Mouse (Mus musculus) limb, embryonic 14.5 days (tissue): ENCODE measurements around the gene Rab42. TPM values are rescaled to one million over a fixed set of nuclear protein-coding genes. Genes with fewer than 3 reads are reported as not detected.

Source experiments
- ATAC-seq: fragments of 200-750 bp; cut with Nextera tagmentation; 2 replicates; pipeline ENCODE4 v1.8.0; 2017; ENCODE audit warnings: low read depth, moderate number of reproducible peaks, moderate TSS enrichment; ENCODE audit not compliant: low FRiP score
- DNase-seq: peaks from one replicate; pipeline ENCODE4 v3.0.0-alpha.2; 2015; ENCODE audit warnings: low spot score
- H3K27ac ChIP-seq: fragments of 300-500 bp; sonication (generic); replicated peaks from 2 replicates; pipeline ENCODE4 v1.5.1; 2014; ENCODE audit warnings: low read depth, mild to moderate bottlenecking, low read length, moderate library complexity, mixed read lengths
- H3K27me3 ChIP-seq: fragments of 300-500 bp; sonication (generic); 2 replicates; pipeline ENCODE4 v1.6.1; 2014; ENCODE audit warnings: low read length, mixed read lengths; ENCODE audit not compliant: control insufficient read depth, insufficient read depth
- H3K36me3 ChIP-seq: fragments of 300-500 bp; sonication (generic); 2 replicates; pipeline ENCODE4 v1.6.1; 2014; ENCODE audit warnings: mild to moderate bottlenecking, low read length, moderate library complexity, mixed read lengths; ENCODE audit not compliant: control insufficient read depth, insufficient read depth
- H3K4me1 ChIP-seq: fragments of 300-500 bp; sonication (generic); 2 replicates; pipeline ENCODE4 v1.6.1; 2014; ENCODE audit warnings: antibody characterized with exemption, low read length, mixed read lengths; ENCODE audit not compliant: control insufficient read depth, insufficient read depth
- H3K4me2 ChIP-seq: fragments of 300-500 bp; sonication (generic); replicated peaks from 2 replicates; pipeline ENCODE4 v1.6.1; 2014; ENCODE audit warnings: low read depth, mild to moderate bottlenecking, low read length, moderate library complexity; ENCODE audit not compliant: severe bottlenecking
- H3K4me3 ChIP-seq: fragments of 300-500 bp; sonication (generic); replicated peaks from 2 replicates; pipeline ENCODE4 v1.5.1; 2014; ENCODE audit warnings: low read length
- H3K9ac ChIP-seq: fragments of 300-500 bp; sonication (generic); 2 replicates; pipeline ENCODE4 v1.6.1; 2014; ENCODE audit warnings: mild to moderate bottlenecking, low read depth, low read length, moderate library complexity; ENCODE audit not compliant: severe bottlenecking
- H3K9me3 ChIP-seq: fragments of 300-500 bp; sonication (generic); 2 replicates; pipeline ENCODE4 v1.6.1; 2016; ENCODE audit warnings: low read length; ENCODE audit not compliant: control insufficient read depth
- POLR2A ChIP-seq: fragments of 200-500 bp; IDR thresholded peaks from 2 replicates; pipeline ENCODE4 v1.8.0; 2012; ENCODE audit warnings: inconsistent platforms, mild to moderate bottlenecking, moderate library complexity, borderline replicate concordance; ENCODE audit not compliant: insufficient read depth, insufficient read length; ENCODE audit errors: extremely low read depth
- WGBS: fragments of 180-500 bp; shearing (Covaris S2); extraction: QIAGEN DNeasy Blood & Tissue Kit; methylation state at CpG from one replicate; pipeline ENCODE4 v1.1.7; 2014; 5-methylcytosine and 5-hydroxymethylcytosine counted together
- polyA plus RNA-seq, 2 experiments: library from polyadenylated mRNA; depleted of rRNA in 1 of 2; stranded (reverse) in 1 of 2; unstranded in 1 of 2; fragments of >200 nt; fragmentation: Nextera tagmentation in 1 of 2; extraction: Ambion mirVana in 1 of 2; gene quantifications; 2 replicates each; pipeline versions ENCODE4 v1.2.1 to v1.2.3; 2012 to 2014

Gene Rab42
- polyA plus RNA-seq, 2 experiments, result 1.2 to 2.0 TPM

- no peak for TF ChIP-seq POLR2A
- DNase-seq (no peak), ATAC-seq (no peak)
- H3K9me3 ChIP-seq, result no peaks in the 10 kb centered on the region
- H3K27me3 ChIP-seq, result no peaks in the 10 kb centered on the region
- no peak overlapping the region for H3K27ac ChIP-seq
- 90% methylated on average over 1 of the region's 1 CpGs for WGBS
- no peak overlapping the region for H3K9ac ChIP-seq
- H3K4me2 ChIP-seq, result no peak overlapping the region
- H3K36me3 ChIP-seq, result no peaks in the 10 kb centered on the region
- no peaks in the 10 kb centered on the region for H3K4me1 ChIP-seq
- no peak overlapping the region for H3K4me3 ChIP-seq
These were observed 3.3 kb downstream of the Rab42 start for GRCm38 (mm10) chr4:132299849-132300248.

- ATAC-seq, result no peak
- H3K4me2 ChIP-seq, result no peak overlapping the region
These were observed 7.3 kb downstream of the Rab42 start for GRCm38 (mm10) chr4:132295696-132296390.

DNA sequence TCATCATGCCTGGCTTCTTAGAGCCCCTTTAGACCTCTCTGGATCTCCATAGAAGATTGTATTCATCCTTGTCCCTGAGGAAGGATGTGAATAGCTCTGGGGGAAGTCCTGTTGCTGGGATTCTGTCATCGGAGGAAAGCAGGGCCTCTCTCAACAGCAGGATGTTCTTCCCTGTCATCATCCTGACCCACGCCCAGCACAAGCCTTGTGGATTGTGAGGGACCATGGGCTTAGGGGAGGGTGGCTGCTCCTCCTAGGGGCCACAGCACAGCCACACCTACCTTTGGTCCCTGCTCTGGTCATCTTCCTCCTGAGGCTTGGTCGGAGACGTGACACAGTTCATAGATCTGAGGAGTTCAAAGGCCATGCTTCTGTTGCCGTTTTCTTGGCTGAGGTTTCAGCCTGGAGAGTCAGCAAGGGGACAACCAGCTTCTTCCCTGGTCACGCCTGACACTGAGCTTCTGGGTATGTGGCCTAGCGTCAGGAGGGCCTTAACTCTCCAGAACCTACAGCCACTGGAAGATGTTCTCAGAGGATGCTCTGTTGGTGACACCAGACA lies 9.4 kb downstream of the Rab42 start:
- H3K4me1 ChIP-seq, result no peaks in the 10 kb centered on the region
- no peak overlapping the region for H3K4me3 ChIP-seq
- TF ChIP-seq POLR2A, result no peak
- H3K27me3 ChIP-seq, result no peaks in the 10 kb centered on the region
- DNase-seq (no peak), ATAC-seq (no peak)
- no peak overlapping the region for H3K4me2 ChIP-seq
- peaks cover 28% of the 10 kb centered on the region for H3K36me3 ChIP-seq
- H3K27ac ChIP-seq, result no peak overlapping the region
- no peaks in the 10 kb centered on the region for H3K9me3 ChIP-seq
- 81% methylated on average over 7 of the region's 7 CpGs for WGBS
- H3K9ac ChIP-seq, result no peak overlapping the region

More at GRCm38 (mm10) chr4:132295696-132296390, 7.3 kb downstream of the Rab42 start:
- Histone ChIP-seq H3K9ac (no peak overlapping the region), H3K36me3 (peaks cover 17% of the 10 kb centered on the region), H3K9me3 (no peaks in the 10 kb centered on the region), H3K4me3 (no peak overlapping the region), H3K27ac (no peak overlapping the region), H3K27me3 (no peaks in the 10 kb centered on the region), H3K4me1 (no peaks in the 10 kb centered on the region)
- DNase-seq, result no peak
- 43% methylated on average over 8 of the region's 8 CpGs for WGBS
- no peak for TF ChIP-seq POLR2A

- H3K4me2 ChIP-seq, result no peak overlapping the region
- H3K9ac ChIP-seq, result no peak overlapping the region
- no peaks in the 10 kb centered on the region for H3K9me3 ChIP-seq
- peaks cover 31% of the 10 kb centered on the region for H3K36me3 ChIP-seq
- WGBS, result 57% methylated on average over 4 of the region's 4 CpGs
- no peak for TF ChIP-seq POLR2A
- H3K4me3 ChIP-seq, result no peak overlapping the region
- no peak overlapping the region for H3K27ac ChIP-seq
- peak; percentile 59 for DNase-seq
- H3K4me1 ChIP-seq, result no peaks in the 10 kb centered on the region
- H3K27me3 ChIP-seq, result no peaks in the 10 kb centered on the region
- no peak for ATAC-seq
These were observed 10.2 kb downstream of the Rab42 start for GRCm38 (mm10) chr4:132292988-132293387.

DNA sequence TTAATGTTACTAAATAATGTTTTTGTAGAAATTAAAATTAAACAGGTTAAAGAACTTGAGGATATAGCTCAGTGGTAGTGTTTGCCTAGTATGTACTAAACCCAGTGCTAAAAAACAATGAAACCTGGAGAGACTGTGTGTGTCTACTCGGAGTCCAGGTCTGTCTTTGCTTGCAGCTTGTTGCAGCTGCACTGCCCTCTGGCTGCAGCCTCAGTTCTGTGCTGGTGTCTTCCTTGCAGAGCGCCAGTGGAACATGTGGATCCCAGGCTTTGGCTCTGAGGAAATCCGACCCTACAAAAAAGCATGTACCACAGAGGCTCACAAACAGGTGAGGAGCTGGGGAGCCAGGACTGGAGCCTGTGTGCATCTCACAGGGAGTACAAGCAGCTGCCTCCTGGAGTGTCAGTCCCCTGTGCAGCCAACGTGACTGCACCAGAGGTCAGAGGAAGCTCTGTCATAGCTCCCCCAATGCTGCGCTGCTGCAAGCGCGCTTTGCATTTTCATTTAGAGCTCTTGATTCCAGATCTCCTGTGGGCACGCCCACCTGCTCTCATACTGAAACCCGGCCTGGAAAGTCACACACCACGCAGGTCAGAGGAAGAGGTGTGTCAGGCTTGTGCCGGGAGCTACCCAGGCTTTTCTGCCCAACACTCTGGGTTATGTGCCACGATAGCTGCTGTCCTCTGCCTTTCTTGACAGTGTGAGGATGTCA lies 11.4 kb downstream of the Rab42 start:
- 78% methylated on average over 12 of the region's 12 CpGs for WGBS
- Histone ChIP-seq H3K9me3 (no peaks in the 10 kb centered on the region), H3K4me3 (no peak overlapping the region), H3K4me2 (no peak overlapping the region), H3K27me3 (no peaks in the 10 kb centered on the region), H3K4me1 (no peaks in the 10 kb centered on the region), H3K9ac (no peak overlapping the region), H3K27ac (no peak overlapping the region), H3K36me3 (peaks cover 35% of the 10 kb centered on the region)
- ATAC-seq, result no peak
- no peak for TF ChIP-seq POLR2A
- DNase-seq, result no peak
